Mouse (Mus musculus) intestine, embryonic 16.5 days (tissue): Measurements from ENCODE around the gene Syndig1. TPM values are rescaled to one million over a fixed set of nuclear protein-coding genes. Genes with fewer than 3 reads are reported as not detected.

Experiments used
- ATAC-seq: fragments of 200-750 bp; cut with Nextera tagmentation; 2 replicates; pipeline ENCODE4 v1.8.0; 2017; ENCODE audit warnings: moderate TSS enrichment, moderate library complexity
- H3K27ac ChIP-seq: fragments of 300-500 bp; sonication (generic); 2 replicates; pipeline ENCODE4 v1.5.1; 2014; ENCODE audit warnings: mild to moderate bottlenecking, low read length
- H3K27me3 ChIP-seq: fragments of 300-500 bp; sonication (generic); replicated peaks from 2 replicates; pipeline ENCODE4 v1.6.1; 2014; ENCODE audit warnings: low read length, control low read depth, mixed read lengths; ENCODE audit not compliant: control insufficient read depth, insufficient read depth
- H3K36me3 ChIP-seq: fragments of 300-500 bp; sonication (generic); 2 replicates; pipeline ENCODE4 v1.6.1; 2014; ENCODE audit warnings: low read length, control low read depth; ENCODE audit not compliant: control insufficient read depth, insufficient read depth
- H3K4me1 ChIP-seq: fragments of 300-500 bp; sonication (generic); 2 replicates; pipeline ENCODE4 v1.6.1; 2014; ENCODE audit warnings: low read length, control low read depth, mixed read lengths; ENCODE audit not compliant: control insufficient read depth, insufficient read depth
- H3K4me2 ChIP-seq: fragments of 300-500 bp; sonication (generic); 2 replicates; pipeline ENCODE4 v1.6.1; 2014; ENCODE audit warnings: low read depth, low read length, control low read depth
- H3K4me3 ChIP-seq: fragments of 300-500 bp; sonication (generic); 2 replicates; pipeline ENCODE4 v1.5.1; 2014; ENCODE audit warnings: mild to moderate bottlenecking, low read length
- H3K9ac ChIP-seq: fragments of 300-500 bp; sonication (generic); 2 replicates; pipeline ENCODE4 v1.6.1; 2014; ENCODE audit warnings: low read depth, low read length
- H3K9me3 ChIP-seq: fragments of 300-500 bp; sonication (generic); 2 replicates; pipeline ENCODE4 v1.6.1; 2016; ENCODE audit warnings: low read length, control low read depth; ENCODE audit not compliant: control insufficient read depth
- WGBS: fragments of 180-500 bp; shearing (Covaris S2); extraction: QIAGEN DNeasy Blood & Tissue Kit; methylation state at CpG from one replicate; pipeline ENCODE4 v1.1.7; 2014; 5-methylcytosine and 5-hydroxymethylcytosine counted together
- polyA plus RNA-seq: library from polyadenylated mRNA; unstranded; fragments of >200 nt; fragmentation: Nextera tagmentation; extraction: Ambion mirVana; gene quantifications from 2 replicates; pipeline ENCODE4 v1.2.1, GENCODE M21; 2015

Syndig1 gene
- polyA plus RNA-seq, 1 experiment from 2014 or later = 8.8 TPM

DNA sequence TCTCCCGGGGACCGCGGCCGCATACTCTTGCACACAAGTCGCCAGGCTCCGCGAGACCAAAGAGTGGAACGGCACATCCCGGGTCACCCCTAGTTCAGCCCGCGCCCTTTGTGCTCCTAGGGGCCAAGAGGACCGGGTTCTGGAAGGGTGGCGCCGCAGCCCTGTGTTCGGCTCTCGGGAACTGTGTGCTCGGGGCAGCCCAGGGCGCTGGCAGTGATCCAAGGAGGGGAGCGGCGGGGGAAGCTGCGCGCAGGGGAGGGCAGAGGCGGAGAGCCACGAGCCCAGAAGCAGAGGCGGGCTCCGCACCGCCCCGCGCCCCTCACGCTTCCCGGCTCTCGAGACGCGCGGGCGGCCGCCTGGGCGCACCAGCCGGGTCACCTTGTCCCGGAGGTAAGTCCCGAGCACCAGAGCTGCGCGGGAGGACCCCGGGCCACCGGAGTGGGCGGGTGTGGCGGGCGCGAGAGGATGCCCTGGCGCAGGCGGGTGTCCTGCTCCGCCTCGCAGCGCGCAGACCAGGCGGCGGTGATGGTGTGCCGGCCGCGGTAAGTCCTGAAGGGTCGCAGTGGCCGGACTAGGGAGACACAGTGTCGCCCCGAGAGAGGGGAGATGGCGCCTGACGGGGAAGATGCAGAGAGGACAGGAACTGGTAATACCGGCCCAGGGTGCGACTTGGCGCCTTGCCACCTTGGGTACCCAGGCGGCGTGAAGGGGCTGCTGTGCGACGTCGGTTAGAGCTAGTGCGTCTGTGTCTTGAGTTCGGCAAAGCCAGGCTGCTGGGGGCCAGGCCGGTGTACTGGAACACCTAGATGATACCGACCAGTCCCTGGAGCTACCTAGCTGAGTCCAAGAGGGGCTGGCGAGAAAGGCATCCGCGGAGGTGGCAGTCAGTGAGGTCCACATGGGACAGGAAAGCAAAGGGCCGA is 1.8 kb downstream of the Syndig1 start, which contains the start of gene C530025M09Rik:
Gene C530025M09Rik, minus strand, starts transcription at position 678 of the 923 bp plus-strand sequence.
- Histone ChIP-seq H3K27me3 (peaks cover 33% of the 10 kb centered on the region), H3K4me2 (peak within 1 kb of the TSS; percentile 82), H3K9ac (peak within 1 kb of the TSS; percentile 57), H3K9me3 (no peaks in the 10 kb centered on the region), H3K36me3 (no peaks in the 10 kb centered on the region), H3K4me3 (peak within 1 kb of the TSS; percentile 55), H3K27ac (no peak within 1 kb of the TSS), H3K4me1 (peaks cover 4% of the 10 kb centered on the region)
- peak; percentile 86 for ATAC-seq
- WGBS = under 1% methylated on average over 64 of the region's 82 CpGs

DNA sequence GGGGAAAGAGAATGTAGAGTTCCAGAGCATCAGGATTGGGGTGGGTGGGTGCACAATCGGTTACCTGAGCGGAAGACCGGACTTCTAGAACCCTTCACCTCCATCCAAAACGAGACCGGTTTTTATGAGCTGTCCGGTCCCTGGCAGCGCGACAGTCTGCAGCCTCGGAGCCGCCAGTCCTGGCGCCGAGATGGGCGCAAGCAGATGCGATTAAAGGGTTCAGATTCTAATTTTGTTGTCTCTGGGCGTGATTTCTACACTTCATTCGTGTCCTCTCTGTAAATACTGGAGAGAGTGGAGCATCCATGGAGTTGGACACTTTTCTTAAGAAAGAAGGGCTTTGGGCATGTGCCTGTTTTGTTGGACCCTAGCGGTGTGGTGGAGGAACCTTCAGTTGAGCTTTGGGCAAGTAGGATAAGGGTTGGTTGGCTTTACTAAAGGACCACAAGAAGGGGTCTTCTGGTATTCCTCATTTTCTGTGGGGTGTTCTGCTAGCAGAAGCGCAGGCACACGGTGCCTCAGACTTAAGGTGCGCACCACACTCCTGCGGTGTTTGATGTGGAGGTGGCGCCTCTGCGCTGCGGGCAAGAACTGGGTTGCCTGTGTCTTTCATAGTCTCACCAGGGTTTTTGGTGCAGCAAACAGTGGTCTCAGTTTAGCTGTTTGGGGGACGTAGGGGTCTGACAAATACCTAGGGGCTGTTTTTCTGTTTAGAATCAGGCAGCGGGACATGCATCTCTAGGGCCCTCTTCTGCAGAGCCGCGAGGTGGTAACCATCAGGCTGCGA is 2.6 kb downstream of the Syndig1 start:
- 2% methylated on average over 29 of the region's 29 CpGs for WGBS
- Histone ChIP-seq H3K27me3 (peaks cover 33% of the 10 kb centered on the region), H3K4me1 (peaks cover 4% of the 10 kb centered on the region), H3K27ac (no peak overlapping the region), H3K9me3 (no peaks in the 10 kb centered on the region), H3K4me3 (peak overlapping the region; percentile 55), H3K9ac (peak overlapping the region; percentile 57), H3K36me3 (no peaks in the 10 kb centered on the region), H3K4me2 (peak overlapping the region; percentile 82)
- ATAC-seq = no peak

DNA sequence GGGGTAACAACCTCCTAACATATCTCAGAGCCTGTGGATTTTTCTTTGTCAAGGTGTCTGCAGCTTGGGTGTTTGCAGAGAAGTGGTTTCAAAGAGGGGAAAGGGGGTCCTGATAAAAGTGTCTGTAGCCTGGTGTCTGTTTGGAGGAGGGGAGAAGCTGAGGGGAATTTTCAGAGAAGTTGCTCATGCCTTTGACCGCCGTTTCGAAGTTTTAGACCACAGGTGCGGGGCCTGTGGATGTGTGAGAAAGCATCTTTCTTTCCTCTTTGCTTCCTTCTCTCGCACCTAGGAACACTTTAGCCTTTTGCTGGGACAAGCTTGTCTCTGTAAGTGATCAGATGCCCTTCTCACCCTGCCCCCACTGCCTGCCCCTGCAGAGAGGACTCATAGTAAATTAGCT is 3.3 kb downstream of the Syndig1 start:
- Histone ChIP-seq H3K9me3 (no peaks in the 10 kb centered on the region), H3K4me1 (peaks cover 4% of the 10 kb centered on the region), H3K36me3 (no peaks in the 10 kb centered on the region), H3K4me3 (peak overlapping the region; percentile 55; the same call in 1 of the 2 replicates), H3K4me2 (no peak overlapping the region), H3K27ac (no peak overlapping the region), H3K27me3 (peaks cover 33% of the 10 kb centered on the region), H3K9ac (no peak overlapping the region)
- ATAC-seq = no peak
- 11% methylated on average over 5 of the region's 5 CpGs for WGBS

DNA sequence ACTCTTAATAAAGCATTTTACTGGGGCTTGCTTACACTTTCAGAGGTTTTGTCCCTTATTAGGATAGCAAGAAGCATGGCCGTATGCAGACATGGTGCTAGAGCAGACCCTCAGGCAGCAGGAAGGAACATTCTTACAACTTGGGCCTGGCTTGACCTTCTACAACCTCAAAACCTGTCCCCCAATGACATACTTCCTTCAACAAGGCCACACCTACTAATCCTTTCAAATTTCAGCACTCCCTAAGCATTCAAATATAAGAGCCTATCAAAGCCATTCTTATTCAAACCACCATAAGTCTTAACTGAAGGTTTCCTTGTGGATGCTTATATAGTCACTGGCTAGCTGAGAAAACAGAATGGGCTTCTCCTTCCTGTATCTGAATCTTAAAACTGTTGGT is 6.1 kb downstream of the Syndig1 start:
- Histone ChIP-seq H3K9me3 (no peaks in the 10 kb centered on the region), H3K4me3 (no peak overlapping the region), H3K27ac (no peak overlapping the region), H3K9ac (no peak overlapping the region), H3K27me3 (peaks cover 26% of the 10 kb centered on the region), H3K36me3 (no peaks in the 10 kb centered on the region), H3K4me2 (no peak overlapping the region), H3K4me1 (peaks cover 4% of the 10 kb centered on the region)
- no peak for ATAC-seq
- 83% methylated on average over 1 of the region's 1 CpGs for WGBS

DNA sequence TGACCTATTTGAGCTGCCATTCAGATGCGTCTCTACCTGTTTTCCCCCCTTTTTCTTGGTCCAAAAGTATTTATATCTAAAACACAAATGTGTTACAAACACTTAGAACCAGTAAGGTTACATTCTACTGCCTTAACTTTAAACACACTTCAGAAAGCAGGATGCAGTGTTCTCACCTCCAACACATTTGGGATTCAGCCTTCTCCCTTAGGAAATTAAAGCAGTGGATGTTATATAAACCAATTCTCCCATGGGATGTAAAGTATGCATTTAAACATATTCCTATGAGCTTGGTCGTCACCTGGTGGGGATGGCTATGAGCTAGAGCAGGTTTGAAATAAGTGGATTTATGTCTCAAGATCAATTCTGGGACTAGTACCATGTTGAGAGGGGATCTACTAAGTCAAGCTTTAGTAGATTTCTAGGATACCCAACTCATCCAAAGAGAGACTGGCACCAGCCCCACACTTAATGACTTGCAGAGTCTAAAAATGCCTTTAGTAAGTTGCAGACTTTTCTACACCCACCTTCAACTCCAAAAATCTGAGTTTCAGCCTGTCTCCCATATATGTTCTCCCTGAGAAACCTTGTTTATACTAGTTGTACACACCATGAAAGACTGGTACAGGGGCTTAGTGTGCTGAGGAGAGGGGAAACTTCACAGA is 7.6 kb downstream of the Syndig1 start:
- H3K4me3 ChIP-seq = no peak overlapping the region
- no peak overlapping the region for H3K27ac ChIP-seq
- no peak overlapping the region for H3K4me2 ChIP-seq
- H3K4me1 ChIP-seq = no peaks in the 10 kb centered on the region
- WGBS = 75% methylated on average over 2 of the region's 2 CpGs
- H3K27me3 ChIP-seq = peaks cover 11% of the 10 kb centered on the region
- H3K9ac ChIP-seq = no peak overlapping the region
- no peaks in the 10 kb centered on the region for H3K9me3 ChIP-seq
- ATAC-seq = no peak
- no peaks in the 10 kb centered on the region for H3K36me3 ChIP-seq

DNA sequence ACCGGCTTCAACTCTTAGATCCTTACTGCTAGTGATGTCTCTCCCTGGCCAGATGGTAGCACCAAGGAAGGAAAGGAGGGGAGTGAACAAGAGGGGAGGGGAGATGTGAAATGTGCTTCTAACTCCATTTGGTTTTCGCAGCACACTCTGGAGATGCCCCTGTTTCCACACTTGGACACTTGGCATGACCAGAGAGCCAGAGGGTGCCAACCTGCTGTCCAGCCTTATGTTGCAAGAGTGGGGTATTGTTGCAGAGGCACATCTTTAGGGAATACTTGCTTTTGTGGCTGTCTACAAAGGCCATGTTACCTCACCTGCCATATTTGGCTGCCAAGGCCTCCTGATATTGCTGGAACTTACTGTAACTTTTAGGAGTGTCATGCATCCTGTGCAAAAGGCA is 10.7 kb downstream of the Syndig1 start:
- Histone ChIP-seq H3K9me3 (no peaks in the 10 kb centered on the region), H3K27ac (no peak overlapping the region), H3K4me1 (no peaks in the 10 kb centered on the region), H3K4me3 (no peak overlapping the region), H3K4me2 (no peak overlapping the region), H3K27me3 (no peaks in the 10 kb centered on the region), H3K36me3 (no peaks in the 10 kb centered on the region), H3K9ac (no peak overlapping the region)
- ATAC-seq = no peak
- WGBS = 70% methylated on average over 2 of the region's 2 CpGs

DNA sequence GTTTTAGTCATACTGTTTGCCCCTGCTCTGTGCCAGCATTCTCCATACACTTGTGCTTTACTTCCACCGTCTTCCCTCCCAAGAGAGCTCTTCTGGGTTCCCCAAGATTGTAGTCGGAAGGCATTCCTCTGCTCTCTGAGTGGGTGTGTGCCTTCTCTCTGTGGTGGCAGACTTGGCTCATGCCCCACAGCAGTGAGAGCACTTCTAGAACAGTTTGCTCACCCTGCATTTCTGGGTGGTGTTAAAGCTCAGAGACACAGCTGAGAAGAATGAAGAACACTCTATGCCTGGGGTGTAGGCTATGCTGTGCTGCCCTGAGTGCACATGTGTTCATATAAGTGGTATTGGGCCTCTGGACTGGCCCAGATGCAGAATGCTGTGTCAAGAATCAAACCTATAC is 15.6 kb downstream of the Syndig1 start:
- Histone ChIP-seq H3K4me2 (no peak overlapping the region), H3K4me1 (no peaks in the 10 kb centered on the region), H3K9ac (no peak overlapping the region), H3K36me3 (no peaks in the 10 kb centered on the region), H3K27ac (no peak overlapping the region), H3K27me3 (no peaks in the 10 kb centered on the region), H3K4me3 (no peak overlapping the region), H3K9me3 (no peaks in the 10 kb centered on the region)
- 66% methylated on average over 2 of the region's 2 CpGs for WGBS
- ATAC-seq = no peak

DNA sequence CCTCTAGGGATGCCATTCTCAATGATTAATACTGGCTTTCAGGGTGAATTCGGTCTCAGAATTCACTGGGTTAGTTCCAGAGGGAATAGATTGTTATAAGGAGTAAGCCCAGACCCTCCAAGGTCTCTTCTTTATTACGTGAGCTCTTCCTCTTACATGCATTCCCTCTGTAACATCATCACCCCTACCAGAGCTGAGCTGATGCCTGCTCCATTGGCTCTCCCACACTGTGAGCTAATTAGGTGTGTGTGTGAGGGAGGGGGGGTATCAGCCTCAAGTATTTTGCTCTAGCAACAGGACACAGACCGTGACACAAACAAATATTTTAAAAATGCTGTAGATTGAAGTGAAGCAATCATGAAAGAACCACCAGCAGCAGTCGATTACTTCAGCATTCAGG is 19.8 kb downstream of the Syndig1 start:
- Histone ChIP-seq H3K4me1 (no peaks in the 10 kb centered on the region), H3K27me3 (no peaks in the 10 kb centered on the region), H3K9ac (no peak overlapping the region), H3K27ac (no peak overlapping the region), H3K4me2 (no peak overlapping the region), H3K36me3 (no peaks in the 10 kb centered on the region), H3K4me3 (no peak overlapping the region), H3K9me3 (no peaks in the 10 kb centered on the region)
- WGBS = 63% methylated on average over 4 of the region's 4 CpGs
- ATAC-seq = no peak

DNA sequence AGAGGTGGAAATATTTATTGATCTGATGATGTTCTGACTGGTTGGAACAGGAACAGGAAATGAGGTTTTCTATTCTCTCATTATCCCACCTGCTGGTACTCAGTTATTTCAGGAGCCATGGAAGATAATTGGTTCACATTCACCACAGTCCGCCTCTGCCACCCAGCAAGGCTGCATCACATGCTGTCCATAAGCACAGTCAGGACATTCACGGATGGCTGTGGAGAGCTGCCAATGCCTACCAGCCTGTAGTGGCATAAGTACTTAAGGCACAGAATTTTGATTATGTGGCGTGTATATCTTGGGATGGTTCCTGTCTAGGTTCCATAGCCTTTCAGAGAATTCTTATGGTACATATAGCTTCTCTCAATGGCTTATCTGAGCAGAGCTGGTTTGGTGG is 32.0 kb downstream of the Syndig1 start:
- Histone ChIP-seq H3K36me3 (no peaks in the 10 kb centered on the region), H3K4me3 (no peak overlapping the region), H3K9me3 (no peaks in the 10 kb centered on the region), H3K4me2 (no peak overlapping the region), H3K27me3 (no peaks in the 10 kb centered on the region), H3K4me1 (no peaks in the 10 kb centered on the region), H3K9ac (no peak overlapping the region), H3K27ac (no peak overlapping the region)
- no peak for ATAC-seq
- 87% methylated on average over 3 of the region's 3 CpGs for WGBS
